Mouse (Mus musculus) urinary bladder, postnatal 4 days (tissue): ENCODE results near the gene Nr2c2.
"Not testable (repeated sequence)": the region's sequence is repeated elsewhere in the genome, so short reads cannot be mapped to it uniquely, and the experiment has no call there.

Experiments
- DNase-seq, 2 experiments: peaks; one replicate each; pipeline ENCODE4 v3.0.0; 2021 to 2022; ENCODE audit warnings: low spot score in 2 of 2

Nr2c2 gene

DNA sequence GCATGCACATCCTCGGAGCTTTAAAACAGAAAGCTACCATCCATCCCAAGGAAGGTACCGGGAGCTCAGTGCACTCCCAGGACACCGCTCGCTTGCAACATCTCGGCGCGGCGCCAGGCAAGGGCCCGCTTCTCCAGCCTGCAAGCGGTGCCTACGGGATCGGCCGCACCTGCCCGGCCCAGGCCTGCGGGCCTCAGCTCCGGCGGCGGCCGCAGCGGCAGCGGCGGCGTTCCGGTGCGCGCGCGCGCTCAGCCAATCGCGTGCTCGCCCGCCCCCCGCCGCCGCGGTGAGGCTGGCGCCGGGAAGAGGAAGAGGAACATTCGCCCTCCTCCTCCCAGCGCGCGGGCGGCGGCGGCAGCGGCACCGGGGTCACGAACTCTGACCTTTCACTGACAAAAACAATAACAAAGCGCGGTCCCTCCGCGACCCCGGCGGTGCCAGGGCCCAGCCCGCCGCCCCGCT, at the start of gene Nr2c2:
Gene Nr2c2, plus strand, starts transcription at position 261 of the 462 bp plus-strand sequence.
- DNase-seq, result peak; percentile 80 to 85

DNA sequence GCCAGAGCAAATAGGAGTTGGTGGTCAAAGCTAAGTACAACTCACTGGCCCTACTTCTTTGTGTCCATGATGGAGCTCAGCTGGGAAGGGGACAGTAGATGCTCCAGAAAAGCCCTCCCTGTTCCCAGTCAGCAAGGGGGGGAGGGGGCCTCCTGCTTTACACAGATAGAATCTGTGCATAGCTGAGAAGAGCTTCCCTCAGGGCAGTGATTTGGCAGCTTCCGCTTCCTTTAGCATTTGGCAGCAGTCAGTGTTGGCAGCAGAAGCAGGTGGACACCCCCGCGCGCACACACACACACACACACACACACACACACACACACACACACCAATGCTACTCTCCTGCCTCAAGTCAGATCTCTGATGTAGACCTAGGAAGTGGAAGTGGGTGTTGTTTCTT, 49.1 kb upstream of the Nr2c2 start:
- DNase-seq, result no peak

DNA sequence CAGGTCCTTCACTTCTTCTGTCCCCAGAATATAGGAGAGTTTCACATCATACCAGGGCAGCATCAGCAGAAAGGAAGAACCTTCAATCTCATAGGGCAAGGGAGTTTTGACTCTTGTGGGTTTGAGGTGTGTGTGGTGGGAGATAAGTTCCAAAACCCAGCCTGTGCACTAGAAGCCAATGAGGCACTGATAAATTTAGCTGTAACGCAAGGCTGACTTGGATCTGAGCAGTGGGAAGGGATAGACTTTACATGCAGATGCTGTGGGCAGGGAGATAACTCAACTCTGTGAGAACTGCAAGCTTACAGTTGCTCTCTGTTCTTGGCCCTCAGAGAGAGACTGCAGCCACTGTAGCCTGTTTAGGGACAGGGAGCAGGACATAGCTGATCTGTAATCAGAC, 48.3 kb upstream of the Nr2c2 start:
- no peak for DNase-seq

- DNase-seq, result no peak
These were observed 33.4 kb upstream of the Nr2c2 start for GRCm38 (mm10) chr6:92057768-92058167.

GRCm38 (mm10) chr6:92061725-92062124, 29.5 kb upstream of the Nr2c2 start:
- DNase-seq, result no peak

GRCm38 (mm10) chr6:92063452-92063851, 27.7 kb upstream of the Nr2c2 start:
- no peak for DNase-seq

GRCm38 (mm10) chr6:92064101-92064500, 27.1 kb upstream of the Nr2c2 start:
- DNase-seq, result no peak

GRCm38 (mm10) chr6:92065721-92066496, 25.3 kb upstream of the Nr2c2 start:
- DNase-seq, result no peak

DNA sequence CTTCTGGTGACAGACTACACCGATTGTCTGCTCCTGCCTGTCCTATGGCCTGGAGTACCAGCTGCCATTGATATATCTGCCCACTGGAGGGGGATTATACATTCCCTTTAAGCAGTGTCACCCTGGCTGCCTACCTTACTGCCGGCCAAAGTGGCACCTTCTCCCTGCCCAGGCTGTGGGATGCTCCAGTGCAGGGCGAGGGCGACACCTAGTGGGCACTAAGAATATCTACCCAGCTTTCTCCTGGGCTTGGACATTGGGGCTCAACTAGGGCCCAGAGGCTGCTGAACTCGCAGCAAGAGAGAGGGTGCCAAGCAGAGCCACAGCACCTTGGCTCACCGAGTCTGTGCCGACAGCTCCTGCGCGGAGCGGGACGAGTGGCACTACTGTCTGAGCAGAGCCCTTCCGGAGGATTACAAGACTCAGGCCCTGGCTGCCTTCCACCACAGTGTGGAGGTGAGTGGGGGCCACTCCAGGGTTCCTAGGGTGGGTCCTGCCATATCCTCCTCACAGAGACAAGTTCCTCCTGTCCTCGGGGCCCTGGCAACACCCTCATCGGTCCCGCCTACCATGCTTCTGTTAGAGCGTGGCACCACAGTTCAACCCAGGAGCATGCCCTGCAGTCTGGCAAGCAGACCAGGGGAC, 23.9 kb upstream of the Nr2c2 start:
- DNase-seq, result peak; percentile 58 to 77

DNA sequence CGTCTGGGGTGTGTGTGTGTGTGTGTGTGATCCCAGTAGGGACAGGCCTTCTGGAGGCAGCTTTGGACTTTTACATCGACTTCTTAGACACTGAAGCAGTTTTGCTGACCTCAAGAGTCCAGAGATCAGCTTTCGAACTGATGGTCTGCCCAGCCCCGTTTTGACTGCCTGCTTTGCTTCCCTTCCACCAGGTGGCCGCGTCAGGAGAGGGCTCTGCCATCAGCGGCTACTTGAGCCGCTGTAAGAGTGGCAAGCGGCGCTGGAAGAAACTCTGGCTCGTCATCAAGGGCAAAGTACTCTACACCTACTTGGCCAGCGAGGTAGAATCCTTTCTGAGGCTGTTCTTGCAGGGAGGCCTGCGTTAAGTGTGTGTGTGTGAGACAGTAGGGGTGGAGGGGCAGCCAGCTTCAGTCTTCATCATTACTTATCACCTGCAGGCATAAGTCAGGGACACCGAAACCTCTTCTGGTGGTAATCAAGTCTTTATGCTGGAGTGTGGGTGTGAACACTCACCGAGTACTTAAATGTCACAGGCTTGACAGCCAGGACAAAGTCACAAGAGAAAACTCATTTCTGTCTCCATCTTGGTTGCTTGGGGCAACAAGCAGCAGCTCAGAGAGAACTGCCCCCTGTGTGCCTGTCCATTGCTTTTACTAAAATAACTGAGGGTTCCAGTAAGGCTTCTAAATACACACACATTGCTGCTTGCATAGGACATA, 19.9 kb upstream of the Nr2c2 start:
- DNase-seq, result no peak

- DNase-seq, result no peak
These were observed 10.5 kb upstream of the Nr2c2 start for GRCm38 (mm10) chr6:92080730-92081129.

- DNase-seq, result no peak
These were observed 8.4 kb upstream of the Nr2c2 start for GRCm38 (mm10) chr6:92082756-92083155.

DNA sequence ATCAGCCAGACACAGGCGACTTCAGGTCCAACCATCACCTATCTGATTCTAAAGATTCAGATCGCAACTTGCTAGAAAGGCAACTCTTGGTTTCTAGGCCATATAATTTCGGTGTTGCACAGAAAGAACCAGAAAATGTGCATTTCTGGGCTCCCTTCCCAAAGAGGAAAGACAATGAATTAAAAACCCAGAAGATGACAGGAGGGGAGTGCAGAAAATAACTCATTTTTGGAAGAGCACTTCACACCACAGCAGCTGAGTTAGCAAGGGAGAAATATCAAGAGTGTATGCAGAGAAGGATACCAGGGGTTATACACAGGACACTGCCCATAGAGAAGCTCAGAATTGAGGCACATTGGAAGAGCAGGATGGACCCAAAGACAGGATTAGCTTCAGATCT, 6.3 kb upstream of the Nr2c2 start:
- no peak for DNase-seq

DNA sequence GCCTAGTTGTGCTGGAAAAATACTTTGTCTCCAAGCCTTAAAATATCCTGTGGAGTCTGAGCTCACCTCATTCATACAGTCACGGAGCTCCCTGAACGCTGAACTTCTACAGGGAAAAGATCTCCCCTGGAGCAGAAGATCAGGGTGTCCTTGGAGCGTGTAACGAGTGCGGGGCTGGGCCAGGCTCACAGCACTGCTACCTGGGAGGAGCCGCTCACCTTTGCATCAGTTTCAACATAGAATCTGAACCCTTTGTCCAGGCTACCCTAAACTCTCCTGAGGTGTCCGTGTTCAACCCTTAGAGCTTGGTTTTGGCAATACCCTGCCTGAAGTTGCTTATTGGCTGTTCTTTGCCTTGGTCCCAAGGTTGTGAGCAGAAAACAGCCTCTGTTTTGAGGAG, 2.0 kb upstream of the Nr2c2 start:
- DNase-seq, result not testable (repeated sequence)

GRCm38 (mm10) chr6:92089982-92090381, 1.2 kb upstream of the Nr2c2 start:
- DNase-seq, result no peak

DNA sequence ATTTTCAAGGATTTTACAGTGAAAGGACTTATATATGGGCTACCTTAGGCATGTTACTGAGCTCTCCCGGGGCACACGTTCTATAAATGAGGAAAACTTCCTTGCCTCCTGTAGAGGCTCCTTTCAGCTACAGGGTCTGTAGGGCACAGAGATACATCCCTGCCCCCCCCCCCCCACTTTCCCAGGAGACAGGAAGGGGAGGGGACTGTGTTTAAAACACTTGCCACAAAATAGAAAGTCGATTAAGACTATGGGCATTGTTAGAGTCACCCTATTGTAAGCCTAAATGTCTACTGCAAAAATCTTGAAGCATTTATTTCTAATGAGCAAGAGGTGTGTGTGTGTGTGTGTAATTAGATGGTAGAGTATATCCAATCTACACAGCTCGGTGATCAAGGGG, 693 bp upstream of the Nr2c2 start:
- DNase-seq, result no peak

- peak; percentile 100 for DNase-seq
These were observed 738 bp downstream of the Nr2c2 start for GRCm38 (mm10) chr6:92091767-92092489.

- no peak for DNase-seq
These were observed 1.5 kb downstream of the Nr2c2 start for GRCm38 (mm10) chr6:92092737-92093136.

- no peak for DNase-seq
These were observed 2.7 kb downstream of the Nr2c2 start for GRCm38 (mm10) chr6:92093869-92094268.

DNA sequence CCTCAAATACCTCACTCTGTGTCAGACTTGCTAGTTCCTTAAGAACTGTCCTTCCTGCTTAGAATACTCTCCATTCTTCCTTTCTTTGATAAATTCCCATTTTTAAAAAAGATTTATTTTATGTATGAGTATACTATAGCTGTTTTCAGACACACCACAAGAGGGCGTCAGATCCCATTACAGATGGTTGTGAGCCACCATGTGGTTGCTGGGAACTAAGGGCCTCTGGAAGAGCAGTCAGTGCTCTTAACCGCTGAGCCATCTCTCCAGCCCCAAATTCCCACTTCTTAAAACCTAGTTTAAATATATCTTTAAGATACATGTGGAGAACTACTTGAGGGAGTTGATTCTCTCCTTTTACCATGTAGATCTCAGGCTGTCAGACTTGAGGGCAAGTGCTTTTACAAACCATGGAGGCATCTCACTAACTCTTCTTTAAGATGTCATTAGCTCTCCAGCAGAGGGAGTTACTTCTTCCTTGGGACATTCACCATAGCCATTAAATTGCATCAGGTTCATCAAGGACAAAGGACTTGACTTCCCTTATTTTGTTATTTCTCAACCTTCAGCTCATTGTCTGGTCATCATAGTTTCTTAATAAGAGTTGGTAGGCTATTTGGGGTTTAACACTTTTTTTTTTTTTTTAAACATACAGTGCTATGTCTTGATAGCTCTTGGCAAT, 9.6 kb downstream of the Nr2c2 start:
- no peak for DNase-seq

GRCm38 (mm10) chr6:92124547-92124946, 33.4 kb downstream of the Nr2c2 start:
- no peak for DNase-seq
